Mouse (Mus musculus) kidney, postnatal 0 days (tissue): ENCODE results near the gene Nploc4. TPM values are rescaled to one million over a fixed set of nuclear protein-coding genes. Genes with fewer than 3 reads are reported as not detected.
"Not testable (repeated sequence)": the region's sequence is repeated elsewhere in the genome, so short reads cannot be mapped to it uniquely, and the experiment has no call there.

Source experiments
- ATAC-seq: fragments of 200-750 bp; cut with Nextera tagmentation; replicated peaks from 2 replicates; pipeline ENCODE4 v1.8.0; 2017; ENCODE audit warnings: low read depth, moderate number of reproducible peaks, moderate TSS enrichment, moderate library complexity; ENCODE audit not compliant: low FRiP score
- DNase-seq: peaks from one replicate; pipeline ENCODE4 v3.0.0-alpha.2; 2016; ENCODE audit warnings: low spot score
- H3K27ac ChIP-seq: fragments of 300-500 bp; sonication (generic); 2 replicates; pipeline ENCODE4 v1.5.1; 2014; ENCODE audit warnings: mild to moderate bottlenecking
- H3K27me3 ChIP-seq: fragments of 300-500 bp; sonication (generic); 2 replicates; pipeline ENCODE4 v1.6.1; 2014; ENCODE audit warnings: low read length, mixed read lengths; ENCODE audit not compliant: insufficient read depth
- H3K36me3 ChIP-seq: fragments of 300-500 bp; sonication (generic); 2 replicates; pipeline ENCODE4 v1.6.1; 2014; ENCODE audit warnings: low read length, mixed read lengths; ENCODE audit not compliant: insufficient read depth
- H3K4me1 ChIP-seq: fragments of 300-500 bp; sonication (generic); replicated peaks from 2 replicates; pipeline ENCODE4 v1.6.1; 2014; ENCODE audit warnings: antibody characterized with exemption, low read length, mixed read lengths; ENCODE audit not compliant: insufficient read depth
- H3K4me2 ChIP-seq: fragments of 300-500 bp; sonication (generic); 2 replicates; pipeline ENCODE4 v1.6.1; 2014; ENCODE audit warnings: mild to moderate bottlenecking, low read length, moderate library complexity, mixed read lengths
- H3K4me3 ChIP-seq: fragments of 300-500 bp; sonication (generic); replicated peaks from 2 replicates; pipeline ENCODE4 v1.5.1; 2014; ENCODE audit warnings: low read depth, low read length
- H3K9ac ChIP-seq: fragments of 300-500 bp; sonication (generic); 2 replicates; pipeline ENCODE4 v1.6.1; 2014; ENCODE audit warnings: low read depth, low read length
- H3K9me3 ChIP-seq: fragments of 300-500 bp; sonication (generic); replicated peaks from 2 replicates; pipeline ENCODE4 v1.6.1; 2016; ENCODE audit warnings: low read length, inconsistent platforms, mixed read lengths
- CTCF ChIP-seq: IDR thresholded peaks from 2 replicates; pipeline ENCODE4 v1.5.1; 2016; ENCODE audit warnings: antibody characterized with exemption, low read depth, mild to moderate bottlenecking, moderate library complexity
- WGBS: fragments of 180-500 bp; shearing (Covaris S2); extraction: QIAGEN DNeasy Blood & Tissue Kit; methylation state at CpG from one replicate; pipeline ENCODE4 v1.1.7; 2014; 5-methylcytosine and 5-hydroxymethylcytosine counted together
- polyA plus RNA-seq: library from polyadenylated mRNA; unstranded; fragments of >200 nt; fragmentation: Nextera tagmentation; extraction: Ambion mirVana; gene quantifications from 2 replicates; pipeline ENCODE4 v1.2.1, GENCODE M21; 2015

Nploc4 gene
- polyA plus RNA-seq, 1 experiment from 2014 or later, result 23.3 TPM

DNA sequence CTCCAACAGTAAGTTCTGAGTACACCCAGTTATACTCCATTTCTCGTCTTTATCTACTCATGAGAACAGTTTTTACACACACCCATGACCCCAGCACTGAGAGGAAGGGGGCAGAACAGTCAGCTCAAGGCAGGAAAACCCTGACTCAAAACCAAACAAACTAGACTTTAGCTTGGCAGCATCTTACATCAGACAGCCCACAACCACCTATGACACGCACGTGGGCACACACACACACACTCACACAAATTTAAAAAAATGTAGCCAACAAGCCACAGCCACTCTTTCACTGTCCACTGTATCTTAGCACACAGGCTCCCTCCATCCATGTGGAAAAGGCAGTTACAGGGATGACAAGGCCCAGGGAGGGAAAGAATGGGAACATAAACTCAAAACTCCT is 10.8 kb downstream of the Nploc4 start:
- WGBS, result 89% methylated on average over 3 of the region's 3 CpGs
- no peak for TF ChIP-seq CTCF
- ATAC-seq, result no peak

DNA sequence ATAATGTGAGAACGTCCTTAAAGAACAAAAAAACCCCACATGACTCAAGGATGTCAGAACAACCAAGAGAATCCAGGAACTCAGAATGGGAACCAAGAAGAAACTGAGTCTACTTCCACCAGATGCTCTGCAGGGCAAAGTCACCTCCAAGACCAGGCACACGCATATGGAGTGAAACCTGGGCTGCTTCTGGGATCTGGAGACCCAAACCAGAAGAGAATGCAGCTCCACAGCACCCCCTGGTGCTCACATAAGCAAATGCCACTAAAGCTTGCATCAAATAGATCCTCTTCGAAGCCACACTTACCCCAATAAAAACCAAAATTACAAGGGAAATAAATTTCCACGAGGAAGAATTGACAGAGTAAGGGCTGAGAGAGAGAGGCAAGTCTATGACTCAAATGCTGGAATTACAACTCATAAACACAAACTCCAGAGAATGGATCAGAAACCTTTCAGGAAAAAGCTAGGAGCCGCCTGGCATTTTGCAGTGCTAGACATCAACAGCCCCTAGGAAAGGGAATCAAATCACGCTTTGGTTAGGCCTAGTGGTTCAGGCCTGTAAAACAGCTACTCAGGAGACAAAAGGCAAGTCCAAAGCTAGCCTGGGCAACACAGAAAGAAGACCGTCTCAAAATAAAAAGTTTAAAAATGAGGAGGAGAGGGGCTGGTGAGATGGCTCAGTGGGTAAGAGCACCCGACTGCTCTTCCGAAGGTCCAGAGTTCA is 13.8 kb downstream of the Nploc4 start:
- Histone ChIP-seq H3K36me3 (peaks cover 47% of the 10 kb centered on the region), H3K4me3 (no peak overlapping the region), H3K27ac (0 out of 2 replicates have a peak overlapping the region, but pooled peaks have one; percentile 47)

More for the DNA sequence above, 10.8 kb downstream of the Nploc4 start:
- Histone ChIP-seq H3K9me3 (no peaks in the 10 kb centered on the region), H3K4me2 (no peak overlapping the region), H3K4me1 (peaks cover 8% of the 10 kb centered on the region), H3K27me3 (no peaks in the 10 kb centered on the region), H3K9ac (no peak overlapping the region), H3K4me3 (no peak overlapping the region), H3K36me3 (peaks cover 47% of the 10 kb centered on the region), H3K27ac (no peak overlapping the region)
- DNase-seq, result no peak

DNA sequence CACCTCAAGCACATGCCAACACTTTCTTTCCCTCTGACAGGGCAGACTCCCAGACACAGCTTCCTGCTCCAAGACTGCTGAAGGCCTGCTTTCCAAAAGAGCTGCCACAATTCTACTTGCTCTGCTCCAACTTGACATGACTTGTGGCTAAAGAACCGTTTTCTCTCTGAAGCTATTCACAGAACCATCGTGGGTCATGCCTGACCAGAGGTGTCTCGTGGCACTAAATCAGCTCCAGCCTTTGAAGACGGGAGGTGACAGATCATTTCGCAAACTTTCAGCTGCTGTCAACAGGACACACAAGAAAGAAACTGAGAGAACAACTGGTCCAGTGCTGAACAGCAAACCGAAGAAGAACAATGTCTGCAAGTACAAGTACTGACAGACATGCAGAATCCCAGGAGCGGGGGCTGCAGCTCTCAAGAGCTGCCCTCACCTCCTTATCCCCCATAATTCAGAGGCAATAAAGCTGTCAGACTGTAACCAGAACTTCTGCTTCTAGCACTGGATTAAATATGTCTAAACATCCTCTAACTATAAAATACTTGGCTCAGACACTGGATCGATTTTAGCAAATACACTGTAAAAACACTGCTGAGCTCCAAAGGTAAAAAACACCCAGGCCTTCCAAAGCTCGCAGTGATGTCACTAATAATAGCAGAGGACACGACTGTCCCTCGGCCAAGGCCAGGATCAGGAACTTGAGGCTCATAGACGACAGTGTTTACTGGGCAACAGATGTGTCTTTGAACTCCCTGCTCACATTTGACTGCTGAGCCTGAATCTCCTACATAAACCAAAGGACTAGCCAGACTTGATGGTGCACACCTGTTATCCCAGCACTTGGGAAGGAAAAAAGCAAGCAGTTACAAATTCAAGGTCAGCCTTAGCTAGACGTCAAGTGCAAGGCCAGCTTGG is 14.6 kb downstream of the Nploc4 start:
- 26% methylated on average over 13 of the region's 13 CpGs for WGBS
- DNase-seq (peak; percentile 82), ATAC-seq (peak; percentile 54; the same call in 1 of the 2 replicates)
- Histone ChIP-seq H3K4me1 (peaks cover 10% of the 10 kb centered on the region), H3K27ac (peak overlapping the region; percentile 60), H3K36me3 (peaks cover 44% of the 10 kb centered on the region), H3K9me3 (no peaks in the 10 kb centered on the region), H3K4me2 (no peak overlapping the region), H3K9ac (no peak overlapping the region), H3K4me3 (no peak overlapping the region), H3K27me3 (no peaks in the 10 kb centered on the region)
- TF ChIP-seq CTCF, result no peak

More for the DNA sequence above, 13.8 kb downstream of the Nploc4 start:
- Histone ChIP-seq H3K9me3 (no peaks in the 10 kb centered on the region), H3K4me1 (peaks cover 10% of the 10 kb centered on the region), H3K9ac (no peak overlapping the region), H3K4me2 (no peak overlapping the region), H3K27me3 (no peaks in the 10 kb centered on the region)
- ATAC-seq (0 out of 2 replicates have a peak, but pooled peaks have one; percentile 3), DNase-seq (peak; percentile 85)
- TF ChIP-seq CTCF, result peak; percentile 77
- 45% methylated on average over 9 of the region's 9 CpGs for WGBS

DNA sequence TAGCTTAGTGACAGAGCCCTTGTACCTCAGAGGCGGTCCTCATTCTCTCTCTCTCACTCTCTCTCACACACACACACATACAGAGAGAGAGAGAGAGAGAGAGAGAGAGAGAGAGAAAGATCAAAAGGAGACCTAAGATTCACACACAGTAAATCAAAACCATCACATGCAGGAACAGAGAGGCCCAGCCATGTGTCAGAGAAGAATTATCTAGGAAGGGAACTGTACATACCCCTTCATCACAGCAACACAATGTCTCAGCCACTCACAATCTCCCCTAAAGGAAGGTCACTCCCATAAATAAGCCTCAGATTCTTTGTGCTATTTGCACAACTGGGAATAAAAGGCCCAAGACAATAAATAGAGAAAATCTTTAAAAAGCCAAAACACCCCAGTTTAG is 18.9 kb downstream of the Nploc4 start:
- Histone ChIP-seq H3K27ac (no peak overlapping the region), H3K4me1 (peaks cover 10% of the 10 kb centered on the region), H3K36me3 (peaks cover 40% of the 10 kb centered on the region), H3K27me3 (no peaks in the 10 kb centered on the region), H3K4me3 (no peak overlapping the region), H3K9me3 (no peaks in the 10 kb centered on the region), H3K9ac (no peak overlapping the region), H3K4me2 (no peak overlapping the region)
- WGBS, result 93% methylated on average over 1 of the region's 1 CpGs
- no peak for TF ChIP-seq CTCF
- DNase-seq (no peak), ATAC-seq (no peak)

DNA sequence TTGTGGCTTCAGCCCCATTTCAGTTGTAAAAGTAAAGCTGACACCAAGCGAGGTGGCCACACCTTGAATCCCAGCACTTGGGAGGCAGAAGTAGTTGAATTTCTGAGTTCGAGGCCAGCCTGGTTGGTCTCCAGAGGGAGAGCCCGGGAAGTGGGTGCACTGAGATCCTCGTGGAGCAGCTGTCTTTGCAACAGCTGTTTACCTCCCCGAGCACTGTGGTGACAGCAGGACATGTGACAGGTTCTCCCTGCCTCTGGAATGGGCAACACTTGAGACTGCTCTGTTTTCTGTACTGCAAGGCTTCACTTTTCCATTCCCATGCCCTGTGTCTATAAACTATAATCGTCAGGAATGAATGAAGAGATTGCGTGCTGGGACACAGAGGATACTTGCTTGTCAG is 19.7 kb downstream of the Nploc4 start:
- peaks cover 5% of the 10 kb centered on the region; the same call in 1 of the 2 replicates for H3K4me1 ChIP-seq
- H3K9ac ChIP-seq, result no peak overlapping the region
- ATAC-seq, result no peak
- H3K27me3 ChIP-seq, result no peaks in the 10 kb centered on the region
- no peak for DNase-seq
- WGBS, result 92% methylated on average over 7 of the region's 7 CpGs
- no peak for TF ChIP-seq CTCF
- H3K9me3 ChIP-seq, result no peaks in the 10 kb centered on the region
- peaks cover 47% of the 10 kb centered on the region for H3K36me3 ChIP-seq
- no peak overlapping the region for H3K27ac ChIP-seq
- H3K4me2 ChIP-seq, result no peak overlapping the region
- H3K4me3 ChIP-seq, result no peak overlapping the region

DNA sequence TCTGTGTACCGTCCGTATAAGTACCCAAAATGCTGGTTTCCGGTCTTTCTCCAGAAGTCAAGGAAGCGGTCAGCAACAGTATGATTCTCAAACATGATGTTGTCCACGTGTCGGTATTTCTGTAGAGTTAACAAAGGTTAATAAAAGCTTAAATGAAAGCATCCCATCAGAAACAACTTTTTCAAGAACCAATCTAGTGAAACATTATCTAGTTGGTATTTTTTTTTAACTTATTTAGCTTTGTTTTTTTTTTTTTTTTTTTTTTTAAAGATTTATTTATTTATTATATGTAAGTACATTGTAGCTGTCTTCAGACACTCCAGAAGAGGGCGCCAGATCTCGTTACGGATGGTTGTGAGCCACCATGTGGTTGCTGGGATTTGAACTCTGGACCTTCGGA is 23.9 kb downstream of the Nploc4 start:
- not testable (repeated sequence) for ATAC-seq, H3K27ac ChIP-seq, H3K4me3 ChIP-seq, H3K9me3 ChIP-seq, DNase-seq, H3K4me1 ChIP-seq, H3K9ac ChIP-seq, H3K4me2 ChIP-seq, H3K27me3 ChIP-seq
- H3K36me3 ChIP-seq, result peaks cover 75% of the 10 kb centered on the region
- 96% methylated on average over 7 of the region's 10 CpGs for WGBS
